Mouse (Mus musculus): ENCODE measurements at regions not wholly inside any gene's neighbourhood (a gene's known extent, or its start where the extent isn't known, plus 50 kb on each side); places are given as distances from the start of the nearest gene placed in this dataset.

DNA sequence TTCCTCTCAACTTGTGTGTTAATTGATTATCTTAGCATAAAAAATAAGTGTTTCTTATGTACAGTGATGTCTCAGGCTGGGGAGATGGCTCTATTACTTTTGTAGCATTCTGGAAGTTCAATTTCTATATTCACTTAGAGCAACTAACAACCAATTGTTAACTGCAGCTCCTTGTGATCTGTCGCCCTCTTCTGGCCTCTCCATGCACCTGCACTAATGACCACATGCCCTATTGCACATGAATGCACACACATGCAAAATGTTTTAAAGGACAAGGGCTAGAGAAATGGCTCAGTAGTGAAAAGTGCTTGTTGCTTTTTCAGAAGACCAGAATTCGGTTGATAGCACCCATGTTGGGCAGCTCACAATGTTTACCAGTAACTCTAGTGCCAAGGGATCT is 629.1 kb upstream of the Dpp10 start:
- in situ Hi-C loops (cut with MboI, MseI): no loop called here

DNA sequence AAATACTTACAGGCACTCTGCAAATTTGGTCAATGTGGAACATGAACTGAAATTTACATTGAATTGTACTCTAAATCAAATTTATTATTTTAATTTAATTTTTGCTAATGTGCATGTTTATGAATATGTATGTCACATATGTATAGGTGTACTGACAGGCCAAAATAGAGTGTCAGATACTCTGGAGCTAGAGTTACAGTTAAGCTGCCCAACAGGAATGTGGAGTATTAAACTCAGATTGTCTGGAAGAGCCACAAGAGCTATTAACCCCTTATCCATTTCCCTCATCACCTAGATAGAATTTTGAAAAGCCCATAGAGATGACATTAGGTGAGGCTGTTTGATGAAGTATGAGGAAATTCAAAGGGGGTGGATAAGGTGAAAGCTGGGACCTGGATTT is 607.5 kb upstream of the Dpp10 start:
- in situ Hi-C loops (cut with MboI, MseI): no loop called here

DNA sequence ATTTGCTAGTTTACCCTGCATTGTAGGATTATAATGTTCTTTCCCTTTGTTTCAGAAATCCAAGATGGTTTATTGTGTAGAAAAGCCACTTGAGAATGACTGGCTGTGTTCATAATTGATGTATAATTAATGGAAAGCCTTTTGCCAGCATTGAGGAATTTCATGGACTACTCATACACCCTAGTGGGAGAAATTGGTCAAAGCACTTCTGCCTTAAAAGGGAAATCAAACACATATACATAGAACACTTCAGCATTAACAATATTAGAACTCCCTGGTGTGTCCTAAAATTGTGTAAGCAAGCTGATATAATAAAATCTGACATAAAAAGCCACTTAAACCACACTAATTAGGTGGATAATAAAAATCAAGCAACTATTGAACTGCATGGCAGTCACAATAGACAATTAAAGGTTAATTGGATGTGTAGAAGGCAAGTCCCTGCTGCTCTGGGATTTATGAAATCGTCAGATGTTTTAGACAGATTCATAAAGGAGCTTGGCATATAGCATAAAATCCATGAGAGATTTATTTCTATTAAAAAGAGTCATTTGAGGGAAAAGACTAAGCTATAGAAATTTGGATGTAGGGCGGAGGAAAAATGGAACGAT is 607.0 kb upstream of the Dpp10 start:
- in situ Hi-C loops (cut with MboI, MseI): no loop called here

DNA sequence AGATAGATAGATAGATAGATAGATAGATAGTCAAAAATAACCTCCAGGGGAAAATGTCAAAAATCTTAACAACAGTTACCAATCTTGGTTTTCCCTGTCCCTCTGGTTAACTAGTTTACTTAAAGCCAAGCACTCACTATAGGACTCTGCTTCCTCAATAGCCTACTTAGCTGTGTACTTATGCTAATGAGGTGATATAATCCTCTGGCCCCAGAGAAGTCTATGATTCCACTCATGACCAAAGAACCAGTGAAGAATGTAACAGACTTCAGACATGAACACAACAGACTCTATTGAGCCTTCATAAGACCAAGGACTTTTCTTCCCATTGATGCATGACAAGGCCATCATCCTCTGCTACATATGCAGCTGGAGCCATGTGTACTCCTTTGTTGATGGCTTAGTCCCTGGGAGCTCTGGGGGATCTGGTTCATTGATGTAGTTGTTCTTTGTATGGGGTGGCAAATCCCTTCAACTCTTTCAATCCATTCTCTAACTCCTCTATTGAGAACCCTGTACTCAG is 589.9 kb upstream of the Dpp10 start:
- in situ Hi-C loops (cut with MboI, MseI): no loop called here

DNA sequence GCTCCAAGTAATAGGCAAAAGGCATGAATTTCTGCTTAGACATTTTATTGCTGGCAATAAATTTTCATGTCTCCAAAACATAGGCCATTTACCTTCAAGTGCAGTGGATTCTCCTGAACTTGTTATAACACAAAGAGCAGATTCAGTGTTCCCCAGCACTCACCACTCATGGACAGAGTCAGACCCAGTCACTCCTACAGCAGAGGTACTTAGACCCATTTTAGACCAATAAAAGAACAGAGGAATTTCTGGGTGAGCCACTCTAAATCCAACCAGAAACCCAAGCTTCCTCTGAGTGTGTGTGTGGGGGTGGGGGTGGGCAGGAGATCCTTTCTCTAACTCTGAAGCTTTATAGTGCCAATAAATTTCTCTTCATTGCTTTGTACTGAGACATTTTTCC is 584.7 kb upstream of the Dpp10 start:
- in situ Hi-C loops (cut with MboI, MseI): no loop called here

DNA sequence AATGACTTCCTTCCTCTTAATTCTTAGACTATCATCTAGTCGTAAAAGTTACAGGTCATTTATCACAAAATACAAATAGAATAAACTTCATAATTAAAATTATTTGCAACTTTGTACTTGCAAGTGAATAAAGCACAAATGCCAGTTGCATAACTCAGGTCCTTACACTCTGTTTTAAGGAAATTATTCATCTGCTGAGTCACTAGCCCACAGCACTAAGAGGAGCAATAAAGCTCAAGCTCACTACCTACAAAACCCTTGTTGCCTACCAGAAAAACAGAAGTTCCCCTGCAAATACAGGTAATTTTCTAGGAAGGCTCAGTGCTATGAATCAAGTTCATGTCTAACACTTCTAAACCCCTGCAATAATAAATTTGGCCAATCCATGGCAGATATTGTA is 539.3 kb upstream of the Dpp10 start:
- in situ Hi-C loops (cut with MboI, MseI): no loop called here
